Mouse (Mus musculus): ENCODE data around the gene Gphn.

The Gphn gene

GRCm38 (mm10) chr12:78225707-78226518 is at the start of gene Gphn:
Gene Gphn (plus strand): TSS chr12:78226379.
- DNase-seq (ENCODE audit: low spot score in 2 of 2): peak; percentile 88 to 92

GRCm38 (mm10) chr12:78181452-78181851 is 44.7 kb upstream of the Gphn start:
- no peak for DNase-seq (ENCODE audit: low spot score in 2 of 2)

GRCm38 (mm10) chr12:78193942-78194341 is 32.2 kb upstream of the Gphn start, which contains the start of gene Gm6657:
Gene Gm6657 (plus strand): TSS chr12:78194242.
- DNase-seq (ENCODE audit: low spot score in 2 of 2): no peak

- DNase-seq (ENCODE audit: low spot score in 2 of 2): no peak
Observed at GRCm38 (mm10) chr12:78195368-78195767, 30.8 kb upstream of the Gphn start.

- DNase-seq (ENCODE audit: low spot score in 2 of 2): no peak
Observed at GRCm38 (mm10) chr12:78203646-78204045, 22.5 kb upstream of the Gphn start.

GRCm38 (mm10) chr12:78205915-78206570 is 20.1 kb upstream of the Gphn start:
- DNase-seq (ENCODE audit: low spot score in 2 of 2): peak in 1 of 2 experiments; percentile 43

GRCm38 (mm10) chr12:78206571-78206960 is 19.6 kb upstream of the Gphn start:
- DNase-seq (ENCODE audit: low spot score in 2 of 2): no peak

- no peak for DNase-seq (ENCODE audit: low spot score in 2 of 2)
Observed at GRCm38 (mm10) chr12:78209856-78210255, 16.3 kb upstream of the Gphn start.

GRCm38 (mm10) chr12:78215490-78215889 is 10.7 kb upstream of the Gphn start:
- DNase-seq (ENCODE audit: low spot score in 2 of 2): no peak

- no peak for DNase-seq (ENCODE audit: low spot score in 2 of 2)
Observed at GRCm38 (mm10) chr12:78219191-78219825, 6.9 kb upstream of the Gphn start.

- peak; percentile 58 to 83 for DNase-seq (ENCODE audit: low spot score in 2 of 2)
Observed at GRCm38 (mm10) chr12:78226519-78226875, 318 bp downstream of the Gphn start.

GRCm38 (mm10) chr12:78227021-78227932 is 1.1 kb downstream of the Gphn start:
- peak in 1 of 2 experiments; percentile 26 for DNase-seq (ENCODE audit: low spot score in 2 of 2)

- no peak for DNase-seq (ENCODE audit: low spot score in 2 of 2)
Observed at GRCm38 (mm10) chr12:78228139-78228538, 2.0 kb downstream of the Gphn start.

- DNase-seq (ENCODE audit: low spot score in 2 of 2): no peak
Observed at GRCm38 (mm10) chr12:78232560-78232959, 6.4 kb downstream of the Gphn start.

GRCm38 (mm10) chr12:78248366-78248765 is 22.2 kb downstream of the Gphn start:
- DNase-seq (ENCODE audit: low spot score in 2 of 2): no peak

GRCm38 (mm10) chr12:78249151-78249550 is 23.0 kb downstream of the Gphn start:
- DNase-seq (ENCODE audit: low spot score in 2 of 2): peak in 1 of 2 experiments; percentile 13

- no peak for DNase-seq (ENCODE audit: low spot score in 2 of 2)
Observed at GRCm38 (mm10) chr12:78277386-78277785, 51.2 kb downstream of the Gphn start.

GRCm38 (mm10) chr12:78290384-78290783 is 64.2 kb downstream of the Gphn start:
- DNase-seq (ENCODE audit: low spot score in 2 of 2): no peak

- DNase-seq (ENCODE audit: low spot score in 2 of 2): no peak
Observed at GRCm38 (mm10) chr12:78298824-78299398, 72.7 kb downstream of the Gphn start.

- DNase-seq (ENCODE audit: low spot score in 2 of 2): no peak
Observed at GRCm38 (mm10) chr12:78315106-78315505, 88.9 kb downstream of the Gphn start.

- DNase-seq (ENCODE audit: low spot score in 2 of 2): no peak
Observed at GRCm38 (mm10) chr12:78327946-78328345, 101.8 kb downstream of the Gphn start.
